In the genomic region with DNA sequence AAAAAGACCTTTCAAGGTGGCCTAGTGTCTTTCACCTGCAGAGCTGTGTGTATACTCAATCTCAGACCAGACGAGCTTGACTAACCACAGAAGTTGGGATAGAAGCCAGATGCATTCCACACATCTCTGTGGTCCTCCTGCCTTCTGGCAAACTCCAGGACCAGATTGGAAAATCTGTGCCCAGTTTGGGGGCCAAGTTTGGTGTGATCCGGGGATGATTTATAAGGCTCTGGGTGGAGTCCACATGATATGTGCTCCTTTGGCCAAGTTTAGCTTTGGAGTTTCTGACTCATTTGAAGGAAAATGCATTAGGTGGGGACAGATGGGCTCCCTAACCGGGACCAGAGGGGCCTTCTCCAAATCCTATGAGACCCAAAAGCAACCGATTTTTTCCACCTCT, we compare ENCODE assay signal across 19 mouse cellular contexts.
DNase-seq lines count a peak whose midpoint lies in the region; ATAC-seq and TF ChIP-seq lines count a peak whose summit lies in the region.
"Had no signal": no experiment of that assay in that cellular context is flagged by ENCODE, and none has a peak within 500 bp of the region (broad histone marks: within the 10 kb centered on the region; RNA-seq: fewer than 3 reads in every experiment).

No protein-coding gene starts in this region.

- no peaks in the 10 kb centered on the region for H3K79me2 ChIP-seq in C2C12 (ENCODE audit: control insufficient read depth, insufficient read depth)

- no peak for TF ChIP-seq CTCF in C2C12 (IDR thresholded peaks at IDR 0.05; ENCODE audit: control insufficient read depth, insufficient read depth, insufficient read length)
- no peak for TF ChIP-seq CTCF in brain, embryonic 14.5 days (IDR thresholded peaks at IDR 0.05; ENCODE audit: borderline replicate concordance, extremely low read depth, insufficient read depth, insufficient read length)

- no peak for TF ChIP-seq POLR2A in brain, embryonic 14.5 days (IDR thresholded peaks at IDR 0.05; ENCODE audit: borderline replicate concordance, extremely low read depth, insufficient read depth, insufficient read length, poor library complexity, severe bottlenecking)

- H3K4me3 ChIP-seq in embryonic facial prominence, embryonic 14.5 days (ENCODE audit: low read depth, low read length), result no peak overlapping the region
- H3K4me3 ChIP-seq in embryonic facial prominence, embryonic 10.5 days, result no peak overlapping the region
- no peak overlapping the region for H3K4me3 ChIP-seq in C2C12 (ENCODE audit: insufficient read depth, poor library complexity, severe bottlenecking)
- H3K4me3 ChIP-seq in kidney, embryonic 16.5 days (ENCODE audit: low read length), result no peak overlapping the region
- H3K4me3 ChIP-seq: embryonic facial prominence, embryonic 12.5 days; forebrain, embryonic 10.5 days; heart, embryonic 12.5 days; neural tube, embryonic 13.5 days had no signal

- H3K27me3 ChIP-seq in embryonic facial prominence, embryonic 14.5 days (replicated peaks; ENCODE audit: control insufficient read depth, insufficient read depth, low read length), result no peaks in the 10 kb centered on the region
- H3K27me3 ChIP-seq in embryonic facial prominence, embryonic 10.5 days (replicated peaks; ENCODE audit: low read depth, poor library complexity, severe bottlenecking), result no peaks in the 10 kb centered on the region
- H3K27me3 ChIP-seq in C2C12 (ENCODE audit: control insufficient read depth, insufficient read depth, insufficient read length), result no peaks in the 10 kb centered on the region
- no peaks in the 10 kb centered on the region for H3K27me3 ChIP-seq in kidney, embryonic 16.5 days (ENCODE audit: insufficient read depth, low read length)
- H3K27me3 ChIP-seq: embryonic facial prominence, embryonic 12.5 days; heart, embryonic 12.5 days; neural tube, embryonic 13.5 days had no signal

- H3K27ac ChIP-seq in embryonic facial prominence, embryonic 14.5 days (replicated peaks; ENCODE audit: low read depth, low read length), result no peak overlapping the region
- no peak overlapping the region for H3K27ac ChIP-seq in embryonic facial prominence, embryonic 10.5 days (replicated peaks)
- no peak overlapping the region for H3K27ac ChIP-seq in kidney, embryonic 16.5 days (ENCODE audit: low read length)
- H3K27ac ChIP-seq: embryonic facial prominence, embryonic 12.5 days; forebrain, embryonic 10.5 days; neural tube, embryonic 13.5 days had no signal

- peak; percentile 59 for DNase-seq in embryonic facial prominence, embryonic 14.5 days (ENCODE audit: low spot score)
- DNase-seq in embryonic facial prominence, embryonic 10.5 days (ENCODE audit: low spot score), result no peak
- peak; percentile 30 to 48 for DNase-seq in layer of hippocampus, postnatal 10 days (ENCODE audit: low spot score in 2 of 2)
- no peak for DNase-seq in layer of hippocampus, adult 9-11 months
- DNase-seq in brain, embryonic 14.5 days (ENCODE audit: low read depth), result peak; percentile 52
- DNase-seq in frontal cortex, postnatal 14 days (ENCODE audit: low spot score in 2 of 2), result no peak
- DNase-seq: adrenal gland, adult 2 months; kidney, adult 9 months; kidney, postnatal 4 days; liver; liver, postnatal 0 days; thymus, postnatal 36 days had no signal

- H3K36me3 ChIP-seq in embryonic facial prominence, embryonic 14.5 days (ENCODE audit: control insufficient read depth, insufficient read depth, low read length), result no peaks in the 10 kb centered on the region
- no peaks in the 10 kb centered on the region for H3K36me3 ChIP-seq in embryonic facial prominence, embryonic 10.5 days (replicated peaks)
- no peaks in the 10 kb centered on the region for H3K36me3 ChIP-seq in C2C12 (ENCODE audit: control insufficient read depth, insufficient read depth)
- H3K36me3 ChIP-seq in kidney, embryonic 16.5 days (ENCODE audit: insufficient read depth, low read length), result no peaks in the 10 kb centered on the region
- H3K36me3 ChIP-seq: embryonic facial prominence, embryonic 12.5 days; forebrain, embryonic 10.5 days; heart, embryonic 12.5 days; neural tube, embryonic 13.5 days had no signal

- 0 out of 2 replicates have a peak, but pooled peaks cover 3% of the 10 kb centered on the region for H3K4me1 ChIP-seq in embryonic facial prominence, embryonic 14.5 days (ENCODE audit: control insufficient read depth, insufficient read depth, low read length)
- no peaks in the 10 kb centered on the region for H3K4me1 ChIP-seq in embryonic facial prominence, embryonic 10.5 days
- H3K4me1 ChIP-seq in kidney, embryonic 16.5 days (ENCODE audit: insufficient read depth, low read length), result no peaks in the 10 kb centered on the region
- H3K4me1 ChIP-seq: embryonic facial prominence, embryonic 12.5 days; forebrain, embryonic 10.5 days; heart, embryonic 12.5 days; neural tube, embryonic 13.5 days had no signal

- no peaks in the 10 kb centered on the region for H3K9me3 ChIP-seq in embryonic facial prominence, embryonic 14.5 days (ENCODE audit: control insufficient read depth, low read length)
- no peaks in the 10 kb centered on the region for H3K9me3 ChIP-seq in embryonic facial prominence, embryonic 10.5 days
- no peaks in the 10 kb centered on the region for H3K9me3 ChIP-seq in kidney, embryonic 16.5 days (ENCODE audit: low read length)
- H3K9me3 ChIP-seq: embryonic facial prominence, embryonic 12.5 days; forebrain, embryonic 10.5 days; heart, embryonic 12.5 days; neural tube, embryonic 13.5 days had no signal

- 51% methylated on average over 4 of the region's 4 CpGs for WGBS in embryonic facial prominence, embryonic 14.5 days
- WGBS in embryonic facial prominence, embryonic 10.5 days, result 85% methylated on average over 4 of the region's 4 CpGs
- 74% methylated on average over 4 of the region's 4 CpGs for WGBS in kidney, embryonic 16.5 days

- H3K79me3 ChIP-seq in C2C12 (ENCODE audit: low read depth), result no peaks in the 10 kb centered on the region

- no peak overlapping the region for H3K9ac ChIP-seq in embryonic facial prominence, embryonic 14.5 days (ENCODE audit: low read depth, low read length)
- no peak overlapping the region for H3K9ac ChIP-seq in kidney, embryonic 16.5 days (replicated peaks; ENCODE audit: low read length)
- H3K9ac ChIP-seq: embryonic facial prominence, embryonic 12.5 days; heart, embryonic 12.5 days; liver, postnatal 0 days; neural tube, embryonic 13.5 days had no signal

- no peak overlapping the region for H3ac ChIP-seq in C2C12 (ENCODE audit: control insufficient read depth, insufficient read length, low read depth)

- H3K4me2 ChIP-seq in embryonic facial prominence, embryonic 14.5 days (ENCODE audit: low read depth, low read length), result no peak overlapping the region
- no peak overlapping the region for H3K4me2 ChIP-seq in kidney, embryonic 16.5 days (replicated peaks; ENCODE audit: low read depth, low read length)
- H3K4me2 ChIP-seq: embryonic facial prominence, embryonic 12.5 days; heart, embryonic 12.5 days; neural tube, embryonic 13.5 days had no signal

- no peak for ATAC-seq in embryonic facial prominence, embryonic 14.5 days (ENCODE audit: low read depth)
- ATAC-seq in kidney, embryonic 16.5 days (ENCODE audit: low FRiP score, low TSS enrichment), result no peak
- ATAC-seq: inflammation-experienced regulatory T-cells, adult 6 months; liver, postnatal 0 days had no signal

TF ChIP-seq in C2C12, 6 proteins besides CTCF, POLR2A, EP300 and RAD21:
- peak; percentile 43 for TF ChIP-seq FOSL1 (IDR thresholded peaks at IDR 0.05; ENCODE audit: insufficient read depth, low read length, poor library complexity, severe bottlenecking)
- no peak for TF ChIP-seq CEBPB (IDR thresholded peaks at IDR 0.05; ENCODE audit: low read depth)
- TF ChIP-seq MAX (IDR thresholded peaks at IDR 0.05), result peak; percentile 6
- no peak for TF ChIP-seq MYOD1 (IDR thresholded peaks at IDR 0.05; ENCODE audit: control insufficient read depth, insufficient read length, low read depth)
TF ChIP-seq in C2C12: peak in this region for 2.

Comparison
In these comparisons a context has a peak if more than half of its experiments do, and no peak if none do; other contexts are left out.
1. DNase-seq: peak in embryonic facial prominence, embryonic 14.5 days (single experiment), layer of hippocampus, postnatal 10 days (2 of 2) and brain, embryonic 14.5 days (single experiment); none in embryonic facial prominence, embryonic 10.5 days (single experiment), layer of hippocampus, adult 9-11 months (single experiment) and frontal cortex, postnatal 14 days (0 of 2).